Mouse (Mus musculus): ENCODE results near the gene Lrrc57. TPM values are rescaled to one million over a fixed set of nuclear protein-coding genes. Genes with fewer than 3 reads are reported as not detected.
"Not testable (repeated sequence)": the region's sequence is repeated elsewhere in the genome, so short reads cannot be mapped to it uniquely, and the experiment has no call there.

Lrrc57 gene
- polyA plus RNA-seq, 1 experiment from 2014 or later, result 36.7 TPM

- H3K9me3 ChIP-seq (replicated peaks); ATAC-seq (ENCODE audit: low FRiP score); H3K27ac ChIP-seq (replicated peaks); H3K9ac ChIP-seq (replicated peaks); H3K4me3 ChIP-seq (replicated peaks); H3K36me3 ChIP-seq; H3K4me2 ChIP-seq; H3K27me3 ChIP-seq (replicated peaks): not testable (repeated sequence)
- peaks cover 35% of the 10 kb centered on the region for H3K4me1 ChIP-seq
- WGBS, result 96% methylated on average over 4 of the region's 4 CpGs
Observed at GRCm38 (mm10) chr2:120564548-120565188, 44.7 kb downstream of the Lrrc57 start.

GRCm38 (mm10) chr2:120563235-120563990 is 45.9 kb downstream of the Lrrc57 start, which contains the start of gene Zfp106:
Zfp106 (minus strand) TSS chr2:120563843.
- H3K4me1 ChIP-seq, result peaks cover 26% of the 10 kb centered on the region
- H3K9ac ChIP-seq (replicated peaks), result peak within 1 kb of the TSS; percentile 81
- peak within 1 kb of the TSS; percentile 62 for H3K4me3 ChIP-seq (replicated peaks)
- no peaks in the 10 kb centered on the region for H3K9me3 ChIP-seq (replicated peaks)
- WGBS, result 0% methylated on average over 49 of the region's 50 CpGs
- peak within 1 kb of the TSS; percentile 75 for H3K27ac ChIP-seq (replicated peaks)
- peak; percentile 93 for ATAC-seq (ENCODE audit: low FRiP score)
- peak within 1 kb of the TSS; percentile 70 for H3K4me2 ChIP-seq
- H3K27me3 ChIP-seq (replicated peaks), result no peaks in the 10 kb centered on the region
- no peaks in the 10 kb centered on the region for H3K36me3 ChIP-seq

GRCm38 (mm10) chr2:120562859-120563234 is 46.5 kb downstream of the Lrrc57 start:
- H3K4me3 ChIP-seq (replicated peaks), result peak overlapping the region; percentile 62
- peaks cover 21% of the 10 kb centered on the region for H3K4me1 ChIP-seq
- no peaks in the 10 kb centered on the region for H3K27me3 ChIP-seq (replicated peaks)
- 26% methylated on average over 9 of the region's 9 CpGs for WGBS
- no peak overlapping the region for H3K27ac ChIP-seq (replicated peaks)
- no peaks in the 10 kb centered on the region for H3K36me3 ChIP-seq
- H3K9ac ChIP-seq (replicated peaks), result peak overlapping the region; percentile 81
- peak overlapping the region; percentile 70 for H3K4me2 ChIP-seq
- H3K9me3 ChIP-seq (replicated peaks), result no peaks in the 10 kb centered on the region
- ATAC-seq (ENCODE audit: low FRiP score), result no peak

- Histone ChIP-seq H3K9ac (replicated peaks) (no peak overlapping the region), H3K27me3 (replicated peaks) (no peaks in the 10 kb centered on the region), H3K27ac (replicated peaks) (no peak overlapping the region), H3K4me3 (replicated peaks) (no peak overlapping the region), H3K36me3 (no peaks in the 10 kb centered on the region), H3K9me3 (replicated peaks) (no peaks in the 10 kb centered on the region), H3K4me2 (no peak overlapping the region), H3K4me1 (peaks cover 16% of the 10 kb centered on the region)
- 88% methylated on average over 1 of the region's 1 CpGs for WGBS
- no peak for ATAC-seq (ENCODE audit: low FRiP score)
Observed at GRCm38 (mm10) chr2:120561524-120561923, 47.8 kb downstream of the Lrrc57 start.

GRCm38 (mm10) chr2:120558813-120559212 is 50.5 kb downstream of the Lrrc57 start:
- Histone ChIP-seq H3K27ac (replicated peaks) (no peak overlapping the region), H3K4me2 (no peak overlapping the region), H3K36me3 (peaks cover 7% of the 10 kb centered on the region; the same call in 1 of the 2 replicates), H3K9me3 (replicated peaks) (no peaks in the 10 kb centered on the region), H3K4me1 (peaks cover 16% of the 10 kb centered on the region), H3K4me3 (replicated peaks) (no peak overlapping the region), H3K9ac (replicated peaks) (no peak overlapping the region), H3K27me3 (replicated peaks) (no peaks in the 10 kb centered on the region)
- no peak for ATAC-seq (ENCODE audit: low FRiP score)
- WGBS, result 84% methylated on average over 3 of the region's 3 CpGs

- WGBS, result 74% methylated on average over 3 of the region's 3 CpGs
- no peak for ATAC-seq (ENCODE audit: low FRiP score)
- Histone ChIP-seq H3K4me3 (replicated peaks) (no peak overlapping the region), H3K9me3 (replicated peaks) (no peaks in the 10 kb centered on the region), H3K27ac (replicated peaks) (no peak overlapping the region), H3K36me3 (peaks cover 21% of the 10 kb centered on the region), H3K9ac (replicated peaks) (no peak overlapping the region), H3K4me2 (no peak overlapping the region), H3K27me3 (replicated peaks) (no peaks in the 10 kb centered on the region), H3K4me1 (peaks cover 3% of the 10 kb centered on the region; the same call in 1 of the 2 replicates)
Observed at GRCm38 (mm10) chr2:120556868-120557267, 52.5 kb downstream of the Lrrc57 start.

Other genes starting within 250 kb of the Lrrc57 start
- 10.1 and 10.7 TPM in 2 replicates for gene Ganc, start 205.6 kb downstream of the Lrrc57 start, polyA plus RNA-seq (2015; fragmentation: Nextera tagmentation; extraction: Ambion mirVana)
- gene Tmem87a, start 205.4 kb downstream of the Lrrc57 start, polyA plus RNA-seq (2015; fragmentation: Nextera tagmentation; extraction: Ambion mirVana), result 7.3 and 9.4 TPM in 2 replicates
- gene Capn3, start 153.5 kb downstream of the Lrrc57 start, polyA plus RNA-seq (2015; fragmentation: Nextera tagmentation; extraction: Ambion mirVana), result 1.3 and 2.2 TPM in 2 replicates
- 30.8 and 34.0 TPM in 2 replicates for gene Zfp106, start 45.7 kb downstream of the Lrrc57 start, polyA plus RNA-seq (2015; fragmentation: Nextera tagmentation; extraction: Ambion mirVana)
- 17.1 and 23.8 TPM in 2 replicates for gene Snap23, start 41.8 kb downstream of the Lrrc57 start, polyA plus RNA-seq (2015; fragmentation: Nextera tagmentation; extraction: Ambion mirVana)
- gene Haus2, start 137 bp downstream of the Lrrc57 start, polyA plus RNA-seq (2015; fragmentation: Nextera tagmentation; extraction: Ambion mirVana), result 26.2 and 27.9 TPM in 2 replicates
- gene Stard9, start 19.6 kb upstream of the Lrrc57 start, polyA plus RNA-seq (2015; fragmentation: Nextera tagmentation; extraction: Ambion mirVana), result 4.2 and 4.3 TPM in 2 replicates
- 5.7 and 6.3 TPM in 2 replicates for gene Cdan1, start 240.6 kb upstream of the Lrrc57 start, polyA plus RNA-seq (2015; fragmentation: Nextera tagmentation; extraction: Ambion mirVana)
- 10.5 and 13.3 TPM in 2 replicates for gene Ttbk2, start 241.1 kb upstream of the Lrrc57 start, polyA plus RNA-seq (2015; fragmentation: Nextera tagmentation; extraction: Ambion mirVana)